Mouse (Mus musculus) stomach, embryonic 15.5 days (tissue): ENCODE results near the gene Gm13090. TPM values are rescaled to one million over a fixed set of nuclear protein-coding genes. Genes with fewer than 3 reads are reported as not detected.

Experiments
- ATAC-seq: fragments of 200-750 bp; cut with Nextera tagmentation; 2 replicates; pipeline ENCODE4 v1.8.0; 2017; ENCODE audit warnings: low read depth, moderate number of reproducible peaks, moderate TSS enrichment; ENCODE audit not compliant: insufficient read depth, low FRiP score
- H3K27ac ChIP-seq: fragments of 300-500 bp; sonication (generic); 2 replicates; pipeline ENCODE4 v1.5.1; 2015; ENCODE audit warnings: mild to moderate bottlenecking, inconsistent platforms
- H3K27me3 ChIP-seq: fragments of 300-500 bp; sonication (generic); replicated peaks from 2 replicates; pipeline ENCODE4 v1.6.1; 2015; ENCODE audit warnings: inconsistent platforms
- H3K36me3 ChIP-seq: fragments of 300-500 bp; sonication (generic); 2 replicates; pipeline ENCODE4 v1.6.1; 2015; ENCODE audit warnings: inconsistent platforms
- H3K4me1 ChIP-seq: fragments of 300-500 bp; sonication (generic); 2 replicates; pipeline ENCODE4 v1.6.1; 2015; ENCODE audit warnings: inconsistent platforms
- H3K4me2 ChIP-seq: fragments of 300-500 bp; sonication (generic); 2 replicates; pipeline ENCODE4 v1.6.1; 2015; ENCODE audit warnings: mild to moderate bottlenecking, inconsistent platforms
- H3K4me3 ChIP-seq: fragments of 300-500 bp; sonication (generic); replicated peaks from 2 replicates; pipeline ENCODE4 v1.5.1; 2015; ENCODE audit warnings: inconsistent platforms
- H3K9ac ChIP-seq: fragments of 300-500 bp; sonication (generic); 2 replicates; pipeline ENCODE4 v1.6.1; 2015; ENCODE audit warnings: inconsistent platforms
- H3K9me3 ChIP-seq: fragments of 300-500 bp; sonication (generic); 2 replicates; pipeline ENCODE4 v1.6.1; 2016; ENCODE audit warnings: inconsistent platforms
- WGBS: fragments of 180-500 bp; shearing (Covaris S2); methylation state at CpG from one replicate; pipeline ENCODE4 v1.1.7; 2015; 5-methylcytosine and 5-hydroxymethylcytosine counted together
- polyA plus RNA-seq: library from polyadenylated mRNA; unstranded; fragments of >200 nt; fragmentation: Nextera tagmentation; extraction: Ambion mirVana; gene quantifications from 2 replicates; pipeline ENCODE4 v1.2.1, GENCODE M21; 2015

Gene Gm13090
- not detected in 2 replicates for polyA plus RNA-seq

DNA sequence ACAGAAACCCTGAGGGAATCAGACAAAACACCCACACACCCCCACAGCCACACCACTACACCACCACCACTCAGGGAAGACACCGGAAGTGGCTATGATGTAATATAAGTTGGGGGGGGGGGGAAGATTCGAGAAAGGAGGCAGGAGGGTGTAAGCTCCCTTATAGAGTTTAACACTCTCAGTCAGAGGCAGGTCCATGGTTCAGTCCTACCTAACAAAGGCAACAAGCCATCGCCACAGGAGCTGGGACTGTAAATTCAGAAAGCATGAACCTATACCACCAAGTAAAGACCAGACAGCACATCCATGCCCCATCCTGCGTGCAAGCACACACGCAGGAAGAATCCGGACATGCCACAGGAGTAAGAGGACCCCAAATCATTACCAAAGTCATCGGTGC is at the start of gene Gm13090:
Gene Gm13090, plus strand, starts transcription at position 301 of the 400 bp plus-strand sequence.
- Histone ChIP-seq H3K36me3 (no peaks in the 10 kb centered on the region), H3K4me1 (no peaks in the 10 kb centered on the region), H3K27me3 (no peaks in the 10 kb centered on the region), H3K27ac (no peak within 1 kb of the TSS), H3K9me3 (no peaks in the 10 kb centered on the region), H3K4me2 (no peak within 1 kb of the TSS), H3K4me3 (no peak within 1 kb of the TSS), H3K9ac (no peak within 1 kb of the TSS)
- ATAC-seq = no peak
- 93% methylated on average over 7 of the region's 7 CpGs for WGBS

DNA sequence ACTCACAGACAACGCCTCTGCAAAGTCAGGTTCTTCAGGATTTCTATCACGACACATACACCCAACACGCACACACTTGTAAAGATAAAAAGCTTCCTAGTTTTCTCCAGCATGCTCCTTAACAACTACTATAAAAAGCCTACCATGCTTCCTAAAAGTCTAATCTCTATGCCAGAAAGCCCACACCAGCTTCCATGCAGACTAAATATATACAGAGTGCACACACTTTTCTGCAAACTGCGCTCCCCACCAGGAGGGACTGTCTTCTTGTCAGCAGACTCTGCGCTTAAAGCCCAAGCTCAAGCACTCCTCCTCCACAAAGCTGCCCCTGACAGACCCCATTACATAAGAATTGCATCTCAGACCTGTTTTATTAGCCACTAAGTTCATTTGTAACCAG is 47.9 kb upstream of the Gm13090 start:
- Histone ChIP-seq H3K27me3 (no peaks in the 10 kb centered on the region), H3K27ac (no peak overlapping the region), H3K4me3 (no peak overlapping the region), H3K9ac (no peak overlapping the region), H3K4me2 (no peak overlapping the region), H3K9me3 (no peaks in the 10 kb centered on the region), H3K4me1 (peaks cover 7% of the 10 kb centered on the region; the same call in 1 of the 2 replicates), H3K36me3 (no peaks in the 10 kb centered on the region)
- ATAC-seq = no peak
- 78% methylated on average over 5 of the region's 5 CpGs for WGBS

DNA sequence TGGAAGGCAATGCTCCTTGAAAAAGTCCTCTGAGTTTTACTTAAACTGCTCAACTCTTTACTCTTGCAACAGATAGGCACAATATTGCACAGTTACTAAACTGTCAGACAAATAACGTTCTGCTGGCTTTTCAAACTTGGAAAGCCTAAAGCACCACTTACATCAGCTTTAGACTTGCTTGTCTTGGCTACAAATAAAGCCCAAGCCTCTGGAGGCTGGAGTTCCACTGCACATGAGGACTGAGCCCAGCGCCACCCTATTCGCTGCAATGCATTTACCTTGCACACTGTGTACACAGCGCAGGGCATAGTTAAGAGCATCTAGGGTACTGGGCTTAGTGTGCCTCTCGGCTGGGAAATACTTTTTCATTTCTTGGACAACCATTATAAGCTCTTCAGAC is 46.1 kb upstream of the Gm13090 start:
- peak overlapping the region; percentile 57 for H3K4me3 ChIP-seq
- no peak for ATAC-seq
- H3K9me3 ChIP-seq = no peaks in the 10 kb centered on the region
- H3K4me1 ChIP-seq = peaks cover 7% of the 10 kb centered on the region; the same call in 1 of the 2 replicates
- WGBS = 41% methylated on average over 5 of the region's 5 CpGs
- H3K9ac ChIP-seq = no peak overlapping the region
- H3K36me3 ChIP-seq = no peaks in the 10 kb centered on the region
- H3K27ac ChIP-seq = no peak overlapping the region
- H3K4me2 ChIP-seq = peak overlapping the region; percentile 97
- H3K27me3 ChIP-seq = no peaks in the 10 kb centered on the region

DNA sequence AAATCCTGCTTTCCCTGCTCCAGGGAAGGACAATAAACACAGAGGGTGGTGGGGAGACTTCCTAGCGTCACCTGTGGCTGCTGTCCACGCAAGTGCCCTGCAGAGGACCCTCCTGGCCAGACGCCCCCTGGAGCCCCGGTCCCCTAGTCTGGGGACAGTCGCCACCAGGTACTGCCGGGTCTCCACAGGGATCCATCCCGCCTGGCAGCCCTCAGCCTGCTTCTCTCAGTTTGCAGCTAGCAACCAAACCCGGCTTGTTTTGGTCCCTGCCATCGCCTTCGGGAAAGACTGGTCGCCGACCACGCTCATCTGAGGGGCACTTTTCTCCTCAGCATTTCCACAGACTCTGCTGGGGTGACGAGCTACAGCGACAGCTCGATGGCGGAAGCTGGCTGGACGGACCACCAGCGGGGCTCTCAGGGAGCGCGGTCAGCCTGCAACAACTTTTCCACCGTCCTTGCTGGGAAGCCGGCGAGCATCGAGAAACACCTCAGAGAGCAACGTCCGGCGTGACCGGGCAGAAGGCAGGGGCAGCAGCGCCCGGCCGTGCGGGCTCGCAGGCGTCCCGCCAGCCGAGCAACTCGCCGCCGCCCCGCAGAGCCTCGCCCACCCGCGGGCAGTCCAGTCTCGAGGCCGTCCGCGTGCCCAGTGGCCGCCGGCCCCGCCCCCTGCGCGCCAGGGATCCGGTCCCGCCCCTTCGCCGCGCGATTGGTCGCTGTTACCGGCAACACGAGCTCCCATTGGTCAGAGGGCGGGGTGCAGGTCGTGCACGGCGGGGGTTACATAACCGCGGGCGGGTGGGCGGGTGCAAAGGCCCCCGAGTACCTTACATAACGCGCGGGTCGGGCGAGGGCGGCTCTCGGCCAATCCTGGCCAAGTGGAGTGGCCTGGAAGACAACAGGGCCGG is 45.1 kb upstream of the Gm13090 start, which contains the start of gene Per3:
Gene Per3, minus strand, starts transcription at position 629 of the 907 bp plus-strand sequence.
- under 1% methylated on average over 78 of the region's 79 CpGs for WGBS

DNA sequence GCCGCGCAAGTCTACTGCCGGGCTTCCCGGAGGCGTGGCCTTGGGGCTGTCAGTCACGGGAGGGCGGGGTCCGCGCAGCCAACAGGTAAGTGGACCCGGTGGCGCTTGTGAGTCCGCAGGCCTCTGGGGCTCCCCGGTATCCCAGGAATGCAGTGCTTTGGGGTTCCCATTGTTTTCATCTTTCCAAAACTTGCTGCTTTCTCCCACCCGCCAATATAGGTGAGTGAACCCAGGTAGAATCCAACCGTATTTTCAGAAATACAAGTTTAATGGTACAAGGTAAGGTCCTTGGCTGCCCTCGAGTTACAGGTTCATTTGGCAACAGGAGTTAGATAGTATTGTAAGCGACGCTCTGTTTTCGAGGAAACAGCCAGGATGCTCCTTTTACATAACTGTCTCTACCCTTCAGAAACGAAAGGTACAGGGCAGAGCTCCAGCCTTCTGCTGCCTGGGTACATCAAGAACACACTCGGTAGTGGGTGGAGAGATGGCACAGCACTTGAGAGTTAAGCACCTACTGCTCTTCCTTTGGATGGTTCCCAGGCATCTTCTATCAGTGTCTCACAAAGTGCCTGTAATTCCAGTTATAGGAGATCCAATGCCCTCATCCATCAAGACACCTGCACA is 44.3 kb upstream of the Gm13090 start:
- H3K4me2 ChIP-seq = peak overlapping the region; percentile 97
- peak overlapping the region; percentile 57 for H3K4me3 ChIP-seq
- ATAC-seq = no peak; the same call in 1 of the 2 replicates
- H3K4me1 ChIP-seq = peaks cover 7% of the 10 kb centered on the region; the same call in 1 of the 2 replicates
- 4% methylated on average over 21 of the region's 21 CpGs for WGBS
- H3K27me3 ChIP-seq = no peaks in the 10 kb centered on the region
- no peak overlapping the region; the same call in 1 of the 2 replicates for H3K9ac ChIP-seq
- H3K27ac ChIP-seq = no peak overlapping the region
- no peaks in the 10 kb centered on the region for H3K9me3 ChIP-seq
- H3K36me3 ChIP-seq = peaks cover 6% of the 10 kb centered on the region; the same call in 1 of the 2 replicates

More for the DNA sequence above, 45.1 kb upstream of the Gm13090 start, which contains the start of gene Per3:
- ATAC-seq = peak; percentile 98
- Histone ChIP-seq H3K36me3 (peaks cover under 1% of the 10 kb centered on the region; the same call in 1 of the 2 replicates), H3K4me2 (peak within 1 kb of the TSS; percentile 97), H3K4me1 (peaks cover 7% of the 10 kb centered on the region; the same call in 1 of the 2 replicates), H3K27me3 (no peaks in the 10 kb centered on the region), H3K9ac (peak within 1 kb of the TSS; percentile 52), H3K9me3 (no peaks in the 10 kb centered on the region), H3K4me3 (peak within 1 kb of the TSS; percentile 57), H3K27ac (no peak within 1 kb of the TSS)

GRCm38 (mm10) chr4:151046524-151046923 is 42.8 kb upstream of the Gm13090 start:
- WGBS = 86% methylated on average over 3 of the region's 3 CpGs
- Histone ChIP-seq H3K4me3 (no peak overlapping the region), H3K27me3 (no peaks in the 10 kb centered on the region)

DNA sequence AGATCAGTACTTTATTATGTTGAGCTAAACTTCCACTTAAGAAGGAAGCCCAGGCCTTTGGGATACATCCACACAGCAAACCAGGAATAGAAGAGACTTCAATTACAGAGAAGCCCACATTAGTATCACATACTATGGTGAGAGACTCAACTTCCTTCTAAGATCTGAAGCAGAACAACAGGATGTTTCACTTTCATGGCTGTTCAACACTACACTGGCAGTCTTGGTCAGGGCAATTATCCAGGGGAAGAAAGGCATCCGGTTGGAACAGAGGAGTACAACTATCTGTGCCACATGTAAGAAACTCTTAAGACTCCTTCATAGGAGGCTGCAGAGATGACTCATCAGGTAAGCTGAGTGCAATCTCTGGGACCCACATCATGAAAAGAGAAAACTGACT is 38.2 kb upstream of the Gm13090 start:
- no peak overlapping the region for H3K4me3 ChIP-seq
- H3K4me2 ChIP-seq = no peak overlapping the region
- no peak overlapping the region for H3K9ac ChIP-seq
- no peak for ATAC-seq
- H3K4me1 ChIP-seq = no peaks in the 10 kb centered on the region
- H3K27ac ChIP-seq = no peak overlapping the region
- H3K27me3 ChIP-seq = no peaks in the 10 kb centered on the region
- H3K9me3 ChIP-seq = no peaks in the 10 kb centered on the region
- peaks cover 11% of the 10 kb centered on the region for H3K36me3 ChIP-seq
- 79% methylated on average over 1 of the region's 1 CpGs for WGBS

More at GRCm38 (mm10) chr4:151046524-151046923, 42.8 kb upstream of the Gm13090 start:
- no peak overlapping the region for H3K9ac ChIP-seq
- peaks cover 6% of the 10 kb centered on the region; the same call in 1 of the 2 replicates for H3K36me3 ChIP-seq
- no peak for ATAC-seq
- peaks cover 7% of the 10 kb centered on the region; the same call in 1 of the 2 replicates for H3K4me1 ChIP-seq
- no peak overlapping the region for H3K27ac ChIP-seq
- H3K4me2 ChIP-seq = no peak overlapping the region
- H3K9me3 ChIP-seq = no peaks in the 10 kb centered on the region

- ATAC-seq = peak; percentile 100
- H3K36me3 ChIP-seq = peaks cover 5% of the 10 kb centered on the region; the same call in 1 of the 2 replicates
- H3K27me3 ChIP-seq = no peaks in the 10 kb centered on the region
- no peaks in the 10 kb centered on the region for H3K9me3 ChIP-seq
- peak within 1 kb of the TSS; percentile 92 for H3K27ac ChIP-seq
- peaks cover 6% of the 10 kb centered on the region for H3K4me1 ChIP-seq
- H3K4me2 ChIP-seq = peak within 1 kb of the TSS; percentile 64
- H3K9ac ChIP-seq = peak within 1 kb of the TSS; percentile 93
- WGBS = under 1% methylated on average over 113 of the region's 114 CpGs
- peak within 1 kb of the TSS; percentile 88 for H3K4me3 ChIP-seq
Measured at GRCm38 (mm10) chr4:151057347-151058321, 31.7 kb upstream of the Gm13090 start, which contains the start of gene Vamp3. Gene Vamp3 (minus strand): TSS chr4:151057963.

GRCm38 (mm10) chr4:151058634-151059033 is 30.7 kb upstream of the Gm13090 start:
- Histone ChIP-seq H3K4me3 (peak overlapping the region; percentile 88; the same call in 1 of the 2 replicates), H3K36me3 (peaks cover 5% of the 10 kb centered on the region; the same call in 1 of the 2 replicates), H3K9me3 (no peaks in the 10 kb centered on the region), H3K9ac (no peak overlapping the region), H3K27ac (peak overlapping the region; percentile 83), H3K4me2 (peak overlapping the region; percentile 64), H3K27me3 (no peaks in the 10 kb centered on the region), H3K4me1 (peaks cover 6% of the 10 kb centered on the region)
- no peak for ATAC-seq
- WGBS = 84% methylated on average over 4 of the region's 4 CpGs

DNA sequence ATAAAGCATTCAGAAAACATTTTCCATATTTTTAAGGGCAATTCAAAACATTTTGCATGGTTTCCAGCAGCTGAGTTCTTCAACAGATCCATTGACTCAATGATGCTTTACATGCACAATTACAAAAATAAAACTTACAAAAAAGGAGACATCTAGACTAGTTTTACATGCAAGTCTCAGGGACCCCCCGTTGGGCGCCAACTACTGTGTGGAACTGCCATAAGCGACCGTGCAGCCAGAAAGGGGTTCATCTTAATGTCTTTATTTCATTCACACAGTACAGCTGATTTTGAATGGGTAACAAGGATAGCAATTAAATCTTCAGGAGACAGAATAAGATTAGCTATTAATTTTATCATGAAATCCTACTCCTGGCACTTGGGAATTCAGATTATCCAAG is 29.8 kb upstream of the Gm13090 start:
- WGBS = 94% methylated on average over 4 of the region's 4 CpGs
- H3K27ac ChIP-seq = no peak overlapping the region
- H3K4me2 ChIP-seq = no peak overlapping the region
- H3K4me1 ChIP-seq = peaks cover 6% of the 10 kb centered on the region
- no peaks in the 10 kb centered on the region for H3K36me3 ChIP-seq
- no peak for ATAC-seq
- no peak overlapping the region for H3K9ac ChIP-seq
- H3K27me3 ChIP-seq = no peaks in the 10 kb centered on the region
- no peak overlapping the region for H3K4me3 ChIP-seq
- H3K9me3 ChIP-seq = no peaks in the 10 kb centered on the region

DNA sequence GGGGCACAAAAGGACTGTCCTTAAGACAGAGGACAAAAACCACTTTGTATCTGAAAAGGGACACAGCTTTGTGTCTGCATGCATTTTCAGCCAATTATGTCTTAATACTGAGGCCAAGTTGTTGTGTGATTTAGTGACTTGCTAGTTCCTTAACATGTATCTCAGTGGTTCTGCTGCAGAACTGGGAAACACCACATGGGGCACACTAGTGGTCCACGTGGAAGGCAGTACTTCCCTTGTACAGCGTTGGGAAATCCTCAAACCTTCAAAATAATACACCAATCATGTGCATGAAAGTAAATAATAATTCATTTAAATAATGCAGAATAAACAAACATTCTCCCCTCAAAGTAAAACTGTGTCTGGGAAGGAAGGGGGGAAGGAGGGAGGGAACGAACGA is 20.6 kb upstream of the Gm13090 start:
- Histone ChIP-seq H3K27ac (no peak overlapping the region), H3K9me3 (no peaks in the 10 kb centered on the region)

More for the DNA sequence above, 20.6 kb upstream of the Gm13090 start:
- 62% methylated on average over 4 of the region's 4 CpGs for WGBS
- Histone ChIP-seq H3K9ac (no peak overlapping the region), H3K4me2 (no peak overlapping the region), H3K36me3 (no peaks in the 10 kb centered on the region), H3K27me3 (no peaks in the 10 kb centered on the region), H3K4me1 (no peaks in the 10 kb centered on the region), H3K4me3 (no peak overlapping the region)
- no peak for ATAC-seq
